Comparison of ENCODE assay signal across 10 mouse cellular contexts in the genomic region with DNA sequence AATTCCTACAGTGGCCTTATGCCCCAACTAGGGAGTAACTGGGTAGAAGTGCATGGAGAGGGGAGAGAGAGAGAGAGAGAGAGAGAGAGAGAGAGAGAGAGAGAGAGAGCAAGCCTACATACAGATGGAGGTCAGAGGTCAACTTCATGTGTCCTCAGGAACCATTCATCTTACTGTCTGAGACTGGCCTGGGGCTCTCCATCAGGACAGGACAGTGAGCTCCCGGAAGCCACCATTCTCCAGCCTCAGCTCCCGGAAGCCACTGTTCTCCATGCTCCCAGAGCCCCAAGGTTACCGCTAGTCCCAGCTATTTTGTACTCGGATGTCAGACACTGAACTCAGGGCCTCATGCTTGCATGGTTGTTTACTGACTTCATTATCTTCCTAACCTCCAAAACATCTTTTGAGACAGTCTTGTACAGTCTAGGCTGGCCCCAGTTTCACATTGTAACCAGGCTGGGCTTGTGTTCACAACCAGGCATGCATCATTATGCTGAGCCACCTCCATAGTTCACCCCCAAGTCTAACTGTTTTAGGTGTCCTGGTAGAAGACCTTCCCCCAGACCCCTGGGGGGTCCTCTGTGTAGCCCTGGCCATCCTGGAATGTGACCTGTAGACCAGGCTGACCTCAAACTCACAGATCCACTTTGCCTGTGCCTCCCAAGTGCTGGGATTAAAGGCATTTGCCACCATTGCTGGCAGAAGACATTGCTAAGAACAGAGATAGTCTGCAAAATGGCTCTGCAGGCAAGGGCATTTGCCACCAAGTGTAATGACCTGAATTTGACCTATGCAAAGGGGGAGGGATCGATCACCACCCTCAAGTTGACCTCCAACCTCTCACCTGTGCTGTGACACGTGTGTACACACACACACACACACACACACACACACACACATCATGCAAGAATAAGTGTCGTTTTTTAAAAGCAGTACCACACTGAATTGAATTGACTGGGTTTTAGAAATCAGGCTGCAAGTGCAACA. TPM values are rescaled to one million over a fixed set of nuclear protein-coding genes. Genes with fewer than 3 reads are reported as not detected.
A peak's percentile ranks its signal among the peaks of the same experiment; 100 is the strongest.
DNase-seq lines count a peak whose midpoint lies in the region; ATAC-seq lines count a peak whose summit lies in the region.
"Had no signal": no experiment of that assay in that cellular context is flagged by ENCODE, and none has a peak within 500 bp of the region (broad histone marks: within the 10 kb centered on the region; RNA-seq: fewer than 3 reads in every experiment).

No protein-coding gene starts in this region.

- 57% methylated on average over 7 of the region's 7 CpGs for WGBS in kidney, embryonic 16.5 days
- 65% methylated on average over 7 of the region's 7 CpGs for WGBS in embryonic facial prominence, embryonic 14.5 days
- 64% methylated on average over 7 of the region's 7 CpGs for WGBS in neural tube, embryonic 12.5 days
- WGBS in midbrain, embryonic 11.5 days = 82% methylated on average over 7 of the region's 7 CpGs

- ATAC-seq in kidney, embryonic 16.5 days (ENCODE audit: low FRiP score, low TSS enrichment) = no peak
- ATAC-seq in embryonic facial prominence, embryonic 14.5 days (ENCODE audit: low read depth) = no peak
- ATAC-seq in neural tube, embryonic 12.5 days (ENCODE audit: low FRiP score, low read depth) = no peak
- ATAC-seq in midbrain, embryonic 11.5 days (ENCODE audit: low FRiP score) = no peak

- H3K4me2 ChIP-seq in kidney, embryonic 16.5 days (replicated peaks; ENCODE audit: low read depth, low read length) = peak overlapping the region; percentile 75
- H3K4me2 ChIP-seq in embryonic facial prominence, embryonic 14.5 days (ENCODE audit: low read depth, low read length) = 0 out of 2 replicates have a peak overlapping the region, but pooled peaks have one; percentile 77
- peak overlapping the region; percentile 24; the same call in 1 of the 2 replicates for H3K4me2 ChIP-seq in neural tube, embryonic 12.5 days (replicated peaks)
- no peak overlapping the region for H3K4me2 ChIP-seq in midbrain, embryonic 11.5 days

- H3K36me3 ChIP-seq in kidney, embryonic 16.5 days (ENCODE audit: insufficient read depth, low read length) = peaks cover 12% of the 10 kb centered on the region; the same call in 1 of the 2 replicates
- H3K36me3 ChIP-seq in embryonic facial prominence, embryonic 14.5 days (ENCODE audit: control insufficient read depth, insufficient read depth, low read length) = peaks cover 12% of the 10 kb centered on the region; the same call in 1 of the 2 replicates
- 0 out of 2 replicates have a peak, but pooled peaks cover 4% of the 10 kb centered on the region for H3K36me3 ChIP-seq in neural tube, embryonic 12.5 days
- no peaks in the 10 kb centered on the region for H3K36me3 ChIP-seq in midbrain, embryonic 11.5 days (ENCODE audit: control insufficient read depth, insufficient read depth, low read length)

- H3K9ac ChIP-seq in kidney, embryonic 16.5 days (replicated peaks; ENCODE audit: low read length) = peak overlapping the region; percentile 16; the same call in 1 of the 2 replicates
- H3K9ac ChIP-seq in embryonic facial prominence, embryonic 14.5 days (ENCODE audit: low read depth, low read length) = no peak overlapping the region
- H3K9ac ChIP-seq in neural tube, embryonic 12.5 days = no peak overlapping the region
- no peak overlapping the region for H3K9ac ChIP-seq in midbrain, embryonic 11.5 days (ENCODE audit: low read length)

- H3K27ac ChIP-seq in kidney, embryonic 16.5 days (ENCODE audit: low read length) = peak overlapping the region; percentile 62
- H3K27ac ChIP-seq in embryonic facial prominence, embryonic 14.5 days (replicated peaks; ENCODE audit: low read depth, low read length) = no peak overlapping the region
- no peak overlapping the region for H3K27ac ChIP-seq in neural tube, embryonic 12.5 days
- no peak overlapping the region for H3K27ac ChIP-seq in midbrain, embryonic 11.5 days (ENCODE audit: low read depth, low read length)

- no peaks in the 10 kb centered on the region for H3K9me3 ChIP-seq in kidney, embryonic 16.5 days (ENCODE audit: low read length)
- no peaks in the 10 kb centered on the region for H3K9me3 ChIP-seq in embryonic facial prominence, embryonic 14.5 days (ENCODE audit: control insufficient read depth, low read length)
- no peaks in the 10 kb centered on the region for H3K9me3 ChIP-seq in neural tube, embryonic 12.5 days
- H3K9me3 ChIP-seq in midbrain, embryonic 11.5 days (ENCODE audit: control insufficient read depth, low read length) = no peaks in the 10 kb centered on the region

- peak overlapping the region; percentile 5; the same call in 1 of the 2 replicates for H3K4me3 ChIP-seq in kidney, embryonic 16.5 days (ENCODE audit: low read length)
- H3K4me3 ChIP-seq in embryonic facial prominence, embryonic 14.5 days (ENCODE audit: low read depth, low read length) = no peak overlapping the region
- H3K4me3 ChIP-seq in neural tube, embryonic 12.5 days = no peak overlapping the region
- H3K4me3 ChIP-seq in midbrain, embryonic 11.5 days (ENCODE audit: low read depth, low read length) = no peak overlapping the region

- peaks cover 53% of the 10 kb centered on the region for H3K4me1 ChIP-seq in kidney, embryonic 16.5 days (ENCODE audit: insufficient read depth, low read length)
- peaks cover 23% of the 10 kb centered on the region for H3K4me1 ChIP-seq in embryonic facial prominence, embryonic 14.5 days (ENCODE audit: control insufficient read depth, insufficient read depth, low read length)
- H3K4me1 ChIP-seq in neural tube, embryonic 12.5 days = peaks cover 33% of the 10 kb centered on the region
- peaks cover 7% of the 10 kb centered on the region for H3K4me1 ChIP-seq in midbrain, embryonic 11.5 days (ENCODE audit: control insufficient read depth, insufficient read depth, low read length)

- DNase-seq in heart, adult 11 months = peak; percentile 92
- DNase-seq in heart, adult 9 months (ENCODE audit: low spot score in 2 of 2) = no peak
- DNase-seq in kidney, adult 8-10 months = no peak
- no peak for DNase-seq in embryonic facial prominence, embryonic 14.5 days (ENCODE audit: low spot score)
- DNase-seq in midbrain, embryonic 11.5 days (ENCODE audit: low spot score, missing footprints) = no peak
- DNase-seq in B cell, adult 2 months = no peak
- DNase-seq: midbrain, embryonic 14.5 days had no signal

- H3K27me3 ChIP-seq in kidney, embryonic 16.5 days (ENCODE audit: insufficient read depth, low read length) = no peaks in the 10 kb centered on the region
- H3K27me3 ChIP-seq in embryonic facial prominence, embryonic 14.5 days (replicated peaks; ENCODE audit: control insufficient read depth, insufficient read depth, low read length) = no peaks in the 10 kb centered on the region
- H3K27me3 ChIP-seq in neural tube, embryonic 12.5 days (replicated peaks) = no peaks in the 10 kb centered on the region
- peaks cover 2% of the 10 kb centered on the region; the same call in 1 of the 2 replicates for H3K27me3 ChIP-seq in midbrain, embryonic 11.5 days (ENCODE audit: control insufficient read depth, insufficient read depth, low read length)

RNA-seq across cellular contexts. Expression of a gene that starts 2.5 kb away (rescaled TPM):
- polyA plus RNA-seq in kidney, embryonic 16.5 days (2015; fragmentation: Nextera tagmentation; extraction: Ambion mirVana) = 46.8 and 47.1 TPM in 2 replicates
- 28.3 and 30.2 TPM in 2 replicates for polyA plus RNA-seq in embryonic facial prominence, embryonic 14.5 days (2014; fragmentation: Nextera tagmentation; extraction: Ambion mirVana)
- polyA plus RNA-seq in neural tube, embryonic 12.5 days (2016; fragmentation: Nextera tagmentation; extraction: Ambion mirVana) = 26.2 and 26.9 TPM in 2 replicates
- 15.1 and 15.9 TPM in 2 replicates for polyA plus RNA-seq in midbrain, embryonic 11.5 days (2014; fragmentation: Nextera tagmentation; extraction: Ambion mirVana)

RNA-seq across cellular contexts. Expression of a gene that starts 14.7 kb away (rescaled TPM):
- 5.4 and 6.0 TPM in 2 replicates for polyA plus RNA-seq in kidney, embryonic 16.5 days (2015; fragmentation: Nextera tagmentation; extraction: Ambion mirVana)
- polyA plus RNA-seq in embryonic facial prominence, embryonic 14.5 days (2014; fragmentation: Nextera tagmentation; extraction: Ambion mirVana) = 0.41 and 0.54 TPM in 2 replicates
- polyA plus RNA-seq in neural tube, embryonic 12.5 days (2016; fragmentation: Nextera tagmentation; extraction: Ambion mirVana) = 0.53 TPM in 1 of 2 replicates, not detected in the other
- 0.19 and 0.22 TPM in 2 replicates for polyA plus RNA-seq in midbrain, embryonic 11.5 days (2014; fragmentation: Nextera tagmentation; extraction: Ambion mirVana)
- polyA plus RNA-seq: brain, embryonic 14.5 days had no signal

RNA-seq across cellular contexts. Expression of a gene that starts 51.4 kb away (rescaled TPM):
- 18.7 and 19.7 TPM in 2 replicates for polyA plus RNA-seq in kidney, embryonic 16.5 days (2015; fragmentation: Nextera tagmentation; extraction: Ambion mirVana)
- 10.7 and 12.1 TPM in 2 replicates for polyA plus RNA-seq in embryonic facial prominence, embryonic 14.5 days (2014; fragmentation: Nextera tagmentation; extraction: Ambion mirVana)
- 7.2 and 8.5 TPM in 2 replicates for polyA plus RNA-seq in neural tube, embryonic 12.5 days (2016; fragmentation: Nextera tagmentation; extraction: Ambion mirVana)
- 3.5 and 3.9 TPM in 2 replicates for polyA plus RNA-seq in midbrain, embryonic 11.5 days (2014; fragmentation: Nextera tagmentation; extraction: Ambion mirVana)
